Mouse (Mus musculus): ENCODE data around the gene Ccdc28b. TPM values are rescaled to one million over a fixed set of nuclear protein-coding genes. Genes with fewer than 3 reads are reported as not detected.

The Ccdc28b gene
- total RNA-seq, 1 experiment from 2014 or later: 62.0 TPM

GRCm38 (mm10) chr4:129570028-129570427 lies 53.7 kb downstream of the Ccdc28b start:
- ATAC-seq (replicated peaks; ENCODE audit: insufficient number of reproducible peaks, low FRiP score, low TSS enrichment, poor library complexity, severe bottlenecking): no peak

Other genes with a start within 250 kb of the Ccdc28b start
- gene Zbtb8a, start 245.8 kb downstream of the Ccdc28b start, total RNA-seq (2017): 1.7 to 7.3 TPM (median 4.5 TPM) in 3 replicates
- gene Zbtb8b, start 183.1 kb downstream of the Ccdc28b start, total RNA-seq (2017): not detected in 3 replicates
- gene Bsdc1, start 162.4 kb downstream of the Ccdc28b start, total RNA-seq (2017): 52.2 to 66.3 TPM (median 52.5 TPM) in 3 replicates
- gene Tssk3, start 132.9 kb downstream of the Ccdc28b start, total RNA-seq (2017): not detected in 3 replicates
- gene Fam229a, start 132.8 kb downstream of the Ccdc28b start, total RNA-seq (2017): not detected in 3 replicates
- gene Marcksl1, start 110.4 kb downstream of the Ccdc28b start, total RNA-seq (2017): 11.7 to 14.4 TPM (median 14.4 TPM) in 3 replicates
- 62.9 to 100 TPM (median 82.2 TPM) in 3 replicates for gene Hdac1, start 81.2 kb downstream of the Ccdc28b start, total RNA-seq (2017)
- 122 to 412 TPM (median 167 TPM) in 3 replicates for gene Lck, start 50.3 kb downstream of the Ccdc28b start, total RNA-seq (2017)
- gene Fam167b, start 45.4 kb downstream of the Ccdc28b start, total RNA-seq (2017): not detected in 3 replicates
- gene Eif3i, start 23.3 kb downstream of the Ccdc28b start, total RNA-seq (2017): 109 to 129 TPM (median 125 TPM) in 3 replicates
- 189 to 234 TPM (median 226 TPM) in 3 replicates for gene Tmem234, start 23.3 kb downstream of the Ccdc28b start, total RNA-seq (2017)
- 0.78 TPM in 1 of 3 replicates, not detected in the others for gene Dcdc2b, start 9.7 kb downstream of the Ccdc28b start, total RNA-seq (2017)
- gene Iqcc, start 4.8 kb downstream of the Ccdc28b start, total RNA-seq (2017): 13.5 to 20.9 TPM (median 15.1 TPM) in 3 replicates
- gene Txlna, start 17.1 kb upstream of the Ccdc28b start, total RNA-seq (2017): 27.6 to 67.4 TPM (median 64.4 TPM) in 3 replicates
- 16.8 to 32.2 TPM (median 18.2 TPM) in 3 replicates for gene Kpna6, start 48.8 kb upstream of the Ccdc28b start, total RNA-seq (2017)
- 4.0 to 6.4 TPM (median 4.1 TPM) in 3 replicates for gene Tmem39b, start 72.9 kb upstream of the Ccdc28b start, total RNA-seq (2017)
- 89.2 to 110 TPM (median 89.5 TPM) in 3 replicates for gene Khdrbs1, start 118.4 kb upstream of the Ccdc28b start, total RNA-seq (2017)
- 478 to 539 TPM (median 505 TPM) in 3 replicates for gene Ptp4a2, start 187.3 kb upstream of the Ccdc28b start, total RNA-seq (2017)

Measured in monocyte, adult 5-6 weeks (primary cell).